Mouse (Mus musculus) lung, postnatal 0 days (tissue): ENCODE measurements around the gene Parvb. TPM values are rescaled to one million over a fixed set of nuclear protein-coding genes. Genes with fewer than 3 reads are reported as not detected.

Experiments used
- ATAC-seq: fragments of 200-750 bp; cut with Nextera tagmentation; 2 replicates; pipeline ENCODE4 v1.8.0; 2017; ENCODE audit warnings: moderate library complexity
- DNase-seq: peaks from one replicate; pipeline ENCODE4 v3.0.0-alpha.2; 2016; ENCODE audit warnings: low spot score
- H3K27ac ChIP-seq: fragments of 300-500 bp; sonication (generic); 2 replicates; pipeline ENCODE4 v1.5.1; 2014; ENCODE audit warnings: antibody characterized with exemption, mild to moderate bottlenecking, low read length, mixed read lengths
- H3K27me3 ChIP-seq: fragments of 300-500 bp; sonication (generic); replicated peaks from 2 replicates; pipeline ENCODE4 v1.6.1; 2014; ENCODE audit warnings: low read length, mixed read lengths; ENCODE audit not compliant: insufficient read depth
- H3K36me3 ChIP-seq: fragments of 300-500 bp; sonication (generic); 2 replicates; pipeline ENCODE4 v1.6.1; 2014; ENCODE audit warnings: low read length, mixed read lengths; ENCODE audit not compliant: insufficient read depth
- H3K4me1 ChIP-seq: fragments of 300-500 bp; sonication (generic); 2 replicates; pipeline ENCODE4 v1.6.1; 2014; ENCODE audit warnings: antibody characterized with exemption, low read depth, low read length, mixed read lengths; ENCODE audit not compliant: insufficient read depth
- H3K4me2 ChIP-seq: fragments of 300-500 bp; sonication (generic); replicated peaks from 2 replicates; pipeline ENCODE4 v1.6.1; 2014; ENCODE audit warnings: low read depth, mild to moderate bottlenecking, low read length, moderate library complexity, mixed read lengths
- H3K4me3 ChIP-seq: fragments of 300-500 bp; sonication (generic); 2 replicates; pipeline ENCODE4 v1.5.1; 2014; ENCODE audit warnings: low read depth, low read length
- H3K9ac ChIP-seq: fragments of 300-500 bp; sonication (generic); replicated peaks from 2 replicates; pipeline ENCODE4 v1.6.1; 2014; ENCODE audit warnings: low read depth, mild to moderate bottlenecking
- H3K9me3 ChIP-seq: fragments of 300-500 bp; sonication (generic); 2 replicates; pipeline ENCODE4 v1.6.1; 2016; ENCODE audit warnings: low read length, mixed read lengths
- CTCF ChIP-seq: IDR thresholded peaks from 2 replicates; pipeline ENCODE4 v1.5.1; 2016; ENCODE audit warnings: antibody characterized with exemption, mild to moderate bottlenecking
- EP300 ChIP-seq: IDR thresholded peaks from 2 replicates; pipeline ENCODE4 v1.6.1; 2016; ENCODE audit warnings: antibody characterized with exemption, mild to moderate bottlenecking, control low read depth
- WGBS: fragments of 180-500 bp; shearing (Covaris S2); extraction: QIAGEN DNeasy Blood & Tissue Kit; methylation state at CpG from one replicate; pipeline ENCODE4 v1.1.7; 2014; 5-methylcytosine and 5-hydroxymethylcytosine counted together
- polyA plus RNA-seq: library from polyadenylated mRNA; unstranded; fragments of >200 nt; fragmentation: Nextera tagmentation; extraction: Ambion mirVana; gene quantifications from 2 replicates; pipeline ENCODE4 v1.2.1, GENCODE M21; 2015

The Parvb gene
- polyA plus RNA-seq, 1 experiment from 2014 or later: 8.5 TPM

- Histone ChIP-seq H3K27ac (no peak overlapping the region), H3K9ac (no peak overlapping the region), H3K9me3 (no peaks in the 10 kb centered on the region), H3K36me3 (no peaks in the 10 kb centered on the region), H3K4me2 (no peak overlapping the region), H3K4me1 (no peaks in the 10 kb centered on the region), H3K27me3 (no peaks in the 10 kb centered on the region), H3K4me3 (no peak overlapping the region)
- WGBS: 80% methylated on average over 7 of the region's 7 CpGs
- no peak for ATAC-seq
- DNase-seq: no peak
- no peak for TF ChIP-seq CTCF
- no peak for TF ChIP-seq EP300
Measured at GRCm38 (mm10) chr15:84278091-84278490, 46.2 kb downstream of the Parvb start.

- 75% methylated on average over 7 of the region's 7 CpGs for WGBS
- no peak overlapping the region for H3K27ac ChIP-seq
- H3K36me3 ChIP-seq: no peaks in the 10 kb centered on the region
- TF ChIP-seq EP300 (no peak), CTCF (no peak)
- DNase-seq: no peak
- no peaks in the 10 kb centered on the region for H3K9me3 ChIP-seq
- no peaks in the 10 kb centered on the region for H3K4me1 ChIP-seq
- no peak for ATAC-seq
- no peak overlapping the region for H3K4me3 ChIP-seq
- H3K9ac ChIP-seq: no peak overlapping the region
- H3K4me2 ChIP-seq: no peak overlapping the region
- no peaks in the 10 kb centered on the region for H3K27me3 ChIP-seq
Measured at GRCm38 (mm10) chr15:84278656-84279055, 46.8 kb downstream of the Parvb start.

- Histone ChIP-seq H3K4me1 (no peaks in the 10 kb centered on the region), H3K27ac (no peak overlapping the region), H3K4me2 (no peak overlapping the region), H3K4me3 (no peak overlapping the region), H3K9me3 (no peaks in the 10 kb centered on the region), H3K9ac (no peak overlapping the region), H3K36me3 (no peaks in the 10 kb centered on the region), H3K27me3 (no peaks in the 10 kb centered on the region)
- no peak for ATAC-seq
- WGBS: 72% methylated on average over 8 of the region's 8 CpGs
- DNase-seq: no peak
- TF ChIP-seq CTCF (no peak), EP300 (no peak)
Measured at GRCm38 (mm10) chr15:84280309-84280708, 48.5 kb downstream of the Parvb start.

GRCm38 (mm10) chr15:84280712-84281347, 49.0 kb downstream of the Parvb start:
- Histone ChIP-seq H3K4me2 (no peak overlapping the region), H3K4me3 (no peak overlapping the region), H3K9me3 (no peaks in the 10 kb centered on the region), H3K27ac (no peak overlapping the region), H3K9ac (no peak overlapping the region), H3K36me3 (no peaks in the 10 kb centered on the region), H3K27me3 (no peaks in the 10 kb centered on the region), H3K4me1 (no peaks in the 10 kb centered on the region)
- no peak for DNase-seq
- peak; percentile 49; the same call in 1 of the 2 replicates for ATAC-seq
- WGBS: 77% methylated on average over 11 of the region's 11 CpGs
- TF ChIP-seq EP300 (no peak), CTCF (no peak)

- Histone ChIP-seq H3K27me3 (no peaks in the 10 kb centered on the region), H3K9me3 (no peaks in the 10 kb centered on the region), H3K4me2 (no peak overlapping the region), H3K9ac (no peak overlapping the region), H3K4me1 (no peaks in the 10 kb centered on the region), H3K4me3 (no peak overlapping the region), H3K36me3 (no peaks in the 10 kb centered on the region), H3K27ac (no peak overlapping the region)
- no peak for DNase-seq
- WGBS: 69% methylated on average over 20 of the region's 20 CpGs
- no peak for ATAC-seq
- TF ChIP-seq EP300: no peak
- TF ChIP-seq CTCF: no peak
Measured at GRCm38 (mm10) chr15:84282206-84283085, 50.6 kb downstream of the Parvb start.

GRCm38 (mm10) chr15:84284059-84284458, 52.2 kb downstream of the Parvb start:
- Histone ChIP-seq H3K36me3 (no peaks in the 10 kb centered on the region), H3K9me3 (no peaks in the 10 kb centered on the region), H3K9ac (no peak overlapping the region), H3K4me1 (no peaks in the 10 kb centered on the region), H3K27me3 (no peaks in the 10 kb centered on the region), H3K4me2 (no peak overlapping the region), H3K27ac (no peak overlapping the region), H3K4me3 (no peak overlapping the region)
- WGBS: 63% methylated on average over 5 of the region's 5 CpGs
- TF ChIP-seq CTCF: peak; percentile 78
- no peak for TF ChIP-seq EP300
- DNase-seq (peak; percentile 21), ATAC-seq (no peak)
